In genomic region chr3:55524491-55525195, GRCm38 (mm10) we compare ENCODE assay signal across 10 mouse cellular contexts. TPM values are rescaled to one million over a fixed set of nuclear protein-coding genes. Genes with fewer than 3 reads are reported as not detected.
DNase-seq lines count a peak whose midpoint lies in the region; ATAC-seq lines count a peak whose summit lies in the region.
"Had no signal": no experiment of that assay in that cellular context is flagged by ENCODE, and none has a peak within 500 bp of the region (broad histone marks: within the 10 kb centered on the region; RNA-seq: fewer than 3 reads in every experiment).

No protein-coding gene starts in this region.

- H3K4me3 ChIP-seq in kidney, embryonic 16.5 days (ENCODE audit: low read length): no peak overlapping the region
- no peak overlapping the region for H3K4me3 ChIP-seq in forebrain, embryonic 16.5 days (replicated peaks; ENCODE audit: low read length)
- no peak overlapping the region for H3K4me3 ChIP-seq in hindbrain, embryonic 16.5 days (ENCODE audit: low read length)
- H3K4me3 ChIP-seq in neural tube, embryonic 12.5 days: no peak overlapping the region
- H3K4me3 ChIP-seq: liver, embryonic 13.5 days had no signal

- H3K27me3 ChIP-seq in kidney, embryonic 16.5 days (ENCODE audit: insufficient read depth, low read length): no peaks in the 10 kb centered on the region
- H3K27me3 ChIP-seq in forebrain, embryonic 16.5 days (replicated peaks; ENCODE audit: control insufficient read depth, insufficient read depth, low read length): no peaks in the 10 kb centered on the region
- H3K27me3 ChIP-seq in hindbrain, embryonic 16.5 days (replicated peaks; ENCODE audit: control insufficient read depth, insufficient read depth, low read length): no peaks in the 10 kb centered on the region
- no peaks in the 10 kb centered on the region for H3K27me3 ChIP-seq in neural tube, embryonic 12.5 days (replicated peaks)
- H3K27me3 ChIP-seq: liver, embryonic 13.5 days had no signal

- H3K36me3 ChIP-seq in kidney, embryonic 16.5 days (ENCODE audit: insufficient read depth, low read length): no peaks in the 10 kb centered on the region
- H3K36me3 ChIP-seq in forebrain, embryonic 16.5 days (ENCODE audit: control insufficient read depth, insufficient read depth): no peaks in the 10 kb centered on the region
- H3K36me3 ChIP-seq in hindbrain, embryonic 16.5 days (ENCODE audit: control insufficient read depth, insufficient read depth, low read length): no peaks in the 10 kb centered on the region
- H3K36me3 ChIP-seq in neural tube, embryonic 12.5 days: no peaks in the 10 kb centered on the region
- H3K36me3 ChIP-seq: liver, embryonic 13.5 days had no signal

- no peaks in the 10 kb centered on the region for H3K9me3 ChIP-seq in kidney, embryonic 16.5 days (ENCODE audit: low read length)
- no peaks in the 10 kb centered on the region for H3K9me3 ChIP-seq in forebrain, embryonic 16.5 days (ENCODE audit: control insufficient read depth, low read length)
- H3K9me3 ChIP-seq in hindbrain, embryonic 16.5 days (ENCODE audit: control insufficient read depth, low read length): no peaks in the 10 kb centered on the region
- H3K9me3 ChIP-seq in neural tube, embryonic 12.5 days: no peaks in the 10 kb centered on the region
- H3K9me3 ChIP-seq: liver, embryonic 13.5 days had no signal

- DNase-seq in kidney, adult 8-10 months: no peak
- no peak for DNase-seq in c-Kit-positive CD71-positive TER-119-positive erythroid progenitor cells, embryonic 14.5 days (ENCODE audit: low spot score)
- DNase-seq in thymus, postnatal 4 days: no peak
- DNase-seq: liver, embryonic 13.5 days had no signal

- peak overlapping the region; percentile 82 for H3K27ac ChIP-seq in kidney, embryonic 16.5 days (ENCODE audit: low read length)
- no peak overlapping the region for H3K27ac ChIP-seq in forebrain, embryonic 16.5 days (ENCODE audit: low read length)
- H3K27ac ChIP-seq in hindbrain, embryonic 16.5 days (ENCODE audit: low read depth, low read length): peak overlapping the region; percentile 86
- peak overlapping the region; percentile 84 for H3K27ac ChIP-seq in neural tube, embryonic 12.5 days
- H3K27ac ChIP-seq: liver, embryonic 13.5 days had no signal

- ATAC-seq in kidney, embryonic 16.5 days (ENCODE audit: low FRiP score, low TSS enrichment): peak; percentile 83
- peak; percentile 32 for ATAC-seq in forebrain, embryonic 16.5 days
- ATAC-seq in hindbrain, embryonic 16.5 days: peak; percentile 9; the same call in 1 of the 2 replicates
- peak; percentile 48 for ATAC-seq in neural tube, embryonic 12.5 days (ENCODE audit: low FRiP score, low read depth)
- ATAC-seq in megakaryocyte progenitor cell, adult 5-6 weeks (replicated peaks; ENCODE audit: poor library complexity): no peak

- peaks cover 22% of the 10 kb centered on the region for H3K4me1 ChIP-seq in kidney, embryonic 16.5 days (ENCODE audit: insufficient read depth, low read length)
- peaks cover 42% of the 10 kb centered on the region for H3K4me1 ChIP-seq in forebrain, embryonic 16.5 days (replicated peaks; ENCODE audit: control insufficient read depth, insufficient read depth, low read length)
- peaks cover 54% of the 10 kb centered on the region for H3K4me1 ChIP-seq in hindbrain, embryonic 16.5 days (ENCODE audit: control insufficient read depth, insufficient read depth, low read depth, low read length)
- H3K4me1 ChIP-seq in neural tube, embryonic 12.5 days: peaks cover 58% of the 10 kb centered on the region
- H3K4me1 ChIP-seq: liver, embryonic 13.5 days had no signal

- 57% methylated on average over 9 of the region's 9 CpGs for WGBS in kidney, embryonic 16.5 days
- 54% methylated on average over 9 of the region's 9 CpGs for WGBS in forebrain, embryonic 16.5 days
- WGBS in hindbrain, embryonic 16.5 days: 33% methylated on average over 9 of the region's 9 CpGs
- WGBS in neural tube, embryonic 12.5 days: 36% methylated on average over 9 of the region's 9 CpGs

- no peak overlapping the region for H3K4me2 ChIP-seq in kidney, embryonic 16.5 days (replicated peaks; ENCODE audit: low read depth, low read length)
- no peak overlapping the region for H3K4me2 ChIP-seq in forebrain, embryonic 16.5 days (ENCODE audit: low read length)
- H3K4me2 ChIP-seq in hindbrain, embryonic 16.5 days (ENCODE audit: low read length): no peak overlapping the region
- peak overlapping the region; percentile 16; the same call in 1 of the 2 replicates for H3K4me2 ChIP-seq in neural tube, embryonic 12.5 days (replicated peaks)
- H3K4me2 ChIP-seq: liver, embryonic 13.5 days had no signal

- no peak overlapping the region for H3K9ac ChIP-seq in kidney, embryonic 16.5 days (replicated peaks; ENCODE audit: low read length)
- H3K9ac ChIP-seq in forebrain, embryonic 16.5 days (replicated peaks; ENCODE audit: low read depth, low read length): no peak overlapping the region; the same call in 1 of the 2 replicates
- H3K9ac ChIP-seq in hindbrain, embryonic 16.5 days (ENCODE audit: low read depth, low read length): peak overlapping the region; percentile 48
- no peak overlapping the region for H3K9ac ChIP-seq in neural tube, embryonic 12.5 days
- H3K9ac ChIP-seq: liver, embryonic 13.5 days had no signal

RNA-seq across cellular contexts. Expression of gene Gm21954, which starts 52.6 kb away (rescaled TPM):
- polyA plus RNA-seq in kidney, embryonic 16.5 days (2015; fragmentation: Nextera tagmentation; extraction: Ambion mirVana): not detected in 2 replicates
- polyA plus RNA-seq in forebrain, embryonic 16.5 days (2015; fragmentation: Nextera tagmentation; extraction: Ambion mirVana): not detected in 2 replicates
- not detected in 2 replicates for polyA plus RNA-seq in hindbrain, embryonic 16.5 days (2015; fragmentation: Nextera tagmentation; extraction: Ambion mirVana)
- polyA plus RNA-seq in neural tube, embryonic 12.5 days (2016; fragmentation: Nextera tagmentation; extraction: Ambion mirVana): not detected in 2 replicates
- total RNA-seq in megakaryocyte progenitor cell, adult 5-6 weeks (2015): not detected in 2 replicates
- total RNA-seq in megakaryocyte progenitor cell, adult 5-6 weeks (2017): not detected in 2 replicates
- polyA plus RNA-seq: liver, embryonic 13.5 days; stomach, embryonic 16.5 days had no signal
